Mouse (Mus musculus) layer of hippocampus, adult 8-10 months (tissue): ENCODE data around the gene Nubpl. TPM values are rescaled to one million over a fixed set of nuclear protein-coding genes. Genes with fewer than 3 reads are reported as not detected.

Source experiments
- DNase-seq, 2 experiments: peaks; one replicate each; pipeline ENCODE4 v3.0.0; 2022; ENCODE audit warnings: low spot score in 2 of 2
- total RNA-seq, 4 experiments: library from RNA; stranded (reverse); gene quantifications; 2 replicates each; pipeline ENCODE4 v1.2.4; 2022

Gene Nubpl
- total RNA-seq, 4 experiments from 2014 or later = 4.0 to 5.1 (median 4.9) TPM

- no peak for DNase-seq
Observed at GRCm38 (mm10) chr12:52242712-52243111, 145.2 kb downstream of the Nubpl start.

- DNase-seq = no peak
Observed at GRCm38 (mm10) chr12:52247438-52247837, 149.9 kb downstream of the Nubpl start.

- DNase-seq = no peak
Observed at GRCm38 (mm10) chr12:52248531-52248930, 151.0 kb downstream of the Nubpl start.

GRCm38 (mm10) chr12:52254089-52254488 is 156.6 kb downstream of the Nubpl start:
- DNase-seq = no peak

DNA sequence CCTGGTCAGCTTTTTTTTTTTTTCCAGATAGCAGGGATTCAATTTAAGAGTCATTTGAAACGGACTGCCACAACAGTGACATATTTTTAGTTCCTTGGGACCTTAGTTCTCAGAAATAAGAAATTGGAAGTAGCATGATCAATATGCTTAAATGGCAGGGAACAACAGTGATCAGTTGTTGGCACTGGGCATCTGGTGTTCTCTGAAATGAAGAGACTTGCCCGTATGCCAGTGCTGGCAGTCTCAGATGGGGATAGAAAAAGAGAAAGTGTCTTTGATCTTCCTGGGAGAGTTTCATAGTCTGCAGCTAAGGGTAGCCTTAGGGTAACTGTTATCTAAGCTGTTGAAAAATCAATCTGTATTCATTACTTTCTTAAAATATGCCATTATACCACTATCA is 170.6 kb downstream of the Nubpl start:
- DNase-seq = peak; percentile 11 to 26

GRCm38 (mm10) chr12:52272828-52273227 is 175.3 kb downstream of the Nubpl start:
- no peak for DNase-seq

DNA sequence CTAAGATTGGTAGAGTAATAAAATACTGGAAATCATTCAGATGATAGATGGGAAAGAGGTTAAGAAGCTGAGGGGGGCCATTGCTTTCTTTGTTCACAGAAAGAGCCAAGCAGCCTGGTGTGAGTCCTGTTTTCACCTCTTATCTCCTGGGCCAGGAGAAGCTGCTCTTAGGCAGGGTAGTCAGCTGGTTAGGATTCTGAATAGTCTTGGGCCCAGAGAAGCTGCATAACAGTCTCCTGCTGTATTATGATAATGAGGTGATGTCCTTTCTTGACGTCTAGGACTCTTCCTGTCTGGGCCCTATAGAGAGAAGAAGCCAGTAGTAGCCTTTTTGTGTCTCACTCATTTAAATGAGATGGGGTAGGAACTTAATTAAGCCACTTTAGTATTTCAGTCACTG is 178.8 kb downstream of the Nubpl start:
- DNase-seq = no peak

DNA sequence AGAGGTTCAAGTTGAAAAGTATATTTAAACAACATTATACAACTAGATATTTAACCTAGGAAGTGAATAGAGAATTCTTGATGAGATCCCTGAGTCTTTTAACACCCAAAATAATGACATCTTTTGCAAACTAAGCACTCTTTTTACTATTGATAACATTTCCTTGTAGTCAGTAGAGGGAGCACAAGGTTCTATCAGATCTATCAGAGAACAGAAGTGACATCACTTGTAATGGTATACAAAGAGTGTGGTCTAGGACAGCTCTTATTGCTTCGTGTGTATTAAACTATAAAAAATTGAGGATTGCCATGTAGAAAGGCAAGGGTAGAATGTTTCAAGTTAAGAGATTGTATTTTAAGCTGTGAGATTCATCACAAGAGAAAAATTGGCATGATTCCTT is 183.7 kb downstream of the Nubpl start:
- DNase-seq = no peak

- DNase-seq = no peak
Observed at GRCm38 (mm10) chr12:52284471-52284870, 186.9 kb downstream of the Nubpl start.

- no peak for DNase-seq
Observed at GRCm38 (mm10) chr12:52286802-52287201, 189.3 kb downstream of the Nubpl start.

DNA sequence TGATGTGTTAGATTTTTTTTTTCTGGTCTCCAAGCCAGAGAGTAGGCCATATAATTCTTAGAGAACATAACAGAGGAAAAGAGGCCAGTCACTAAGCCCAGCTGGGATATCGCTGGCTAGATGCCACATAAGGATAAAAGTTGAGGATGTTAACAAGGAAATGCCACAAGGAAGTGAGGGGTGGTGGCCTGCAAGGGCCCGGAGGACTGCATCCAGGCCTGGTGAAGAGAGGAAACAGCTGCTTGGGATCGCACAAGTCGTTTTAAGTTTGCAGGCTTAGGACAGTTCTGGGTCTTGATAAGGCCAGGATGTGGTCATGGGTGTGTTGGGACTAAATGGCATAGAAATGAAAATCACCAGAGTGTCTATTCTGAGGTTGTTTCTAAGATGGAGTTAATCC is 191.0 kb downstream of the Nubpl start:
- no peak for DNase-seq

GRCm38 (mm10) chr12:52288941-52289567 is 191.5 kb downstream of the Nubpl start:
- DNase-seq = no peak

DNA sequence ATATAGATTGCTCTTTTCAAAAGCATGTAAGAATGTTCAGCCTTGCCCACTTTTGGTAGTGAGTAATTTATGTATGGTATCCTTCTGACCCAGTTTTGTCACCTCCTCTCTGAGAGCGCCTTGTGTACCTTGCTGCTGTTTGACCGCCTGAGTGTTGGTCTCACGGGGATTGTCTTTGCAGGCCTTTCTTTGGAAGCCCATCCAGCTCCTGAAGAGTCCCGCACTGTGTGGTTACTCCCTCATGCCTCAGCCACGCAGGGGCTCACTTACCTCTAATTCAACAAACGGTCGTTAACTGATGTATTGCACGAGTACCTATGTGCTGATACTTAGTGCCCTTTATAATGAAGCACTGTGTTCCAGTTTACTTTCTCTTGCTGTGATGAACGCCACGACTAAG is 192.1 kb downstream of the Nubpl start:
- no peak for DNase-seq

- no peak for DNase-seq
Observed at GRCm38 (mm10) chr12:52293931-52294330, 196.4 kb downstream of the Nubpl start.

DNA sequence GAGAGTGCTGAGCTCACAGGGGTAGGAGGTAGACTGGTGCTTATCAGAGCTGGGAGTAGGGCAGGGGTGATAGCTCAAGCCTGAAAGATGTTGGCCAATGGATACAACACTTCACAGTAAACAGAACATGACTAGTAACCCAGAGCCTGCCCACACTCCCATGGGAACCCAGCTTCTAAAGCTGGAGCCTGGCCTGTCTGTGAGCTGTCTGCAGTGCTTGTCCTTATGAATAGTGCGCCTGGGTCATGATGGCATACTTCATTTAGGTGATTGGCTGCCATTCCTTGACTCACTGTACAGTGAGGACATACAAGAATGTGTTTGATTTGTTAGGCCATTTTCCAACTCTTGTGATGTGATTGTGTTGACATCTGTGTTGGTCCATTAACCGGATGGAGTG is 200.5 kb downstream of the Nubpl start:
- DNase-seq = no peak

- DNase-seq = no peak
Observed at GRCm38 (mm10) chr12:52298683-52299082, 201.1 kb downstream of the Nubpl start.

DNA sequence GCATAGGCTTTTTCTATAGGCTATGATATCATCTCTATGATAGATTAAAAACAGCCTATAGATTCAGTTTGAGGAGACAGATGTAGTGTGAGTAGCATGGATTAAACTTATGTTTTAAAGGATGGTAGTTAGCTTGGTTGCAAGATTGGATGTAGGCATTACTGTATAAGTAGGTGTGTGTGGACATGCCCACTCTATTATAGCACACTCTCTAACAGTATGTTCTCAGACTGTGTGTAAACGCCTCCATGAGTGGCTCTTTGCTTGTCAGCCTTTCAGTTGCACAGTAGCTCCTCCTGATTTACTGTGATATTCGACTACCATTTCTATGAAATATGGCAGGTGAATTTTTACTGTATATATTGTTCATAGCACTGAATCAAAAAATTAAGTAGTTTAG is 205.4 kb downstream of the Nubpl start:
- no peak for DNase-seq

- no peak for DNase-seq
Observed at GRCm38 (mm10) chr12:52306348-52306747, 208.8 kb downstream of the Nubpl start.

DNA sequence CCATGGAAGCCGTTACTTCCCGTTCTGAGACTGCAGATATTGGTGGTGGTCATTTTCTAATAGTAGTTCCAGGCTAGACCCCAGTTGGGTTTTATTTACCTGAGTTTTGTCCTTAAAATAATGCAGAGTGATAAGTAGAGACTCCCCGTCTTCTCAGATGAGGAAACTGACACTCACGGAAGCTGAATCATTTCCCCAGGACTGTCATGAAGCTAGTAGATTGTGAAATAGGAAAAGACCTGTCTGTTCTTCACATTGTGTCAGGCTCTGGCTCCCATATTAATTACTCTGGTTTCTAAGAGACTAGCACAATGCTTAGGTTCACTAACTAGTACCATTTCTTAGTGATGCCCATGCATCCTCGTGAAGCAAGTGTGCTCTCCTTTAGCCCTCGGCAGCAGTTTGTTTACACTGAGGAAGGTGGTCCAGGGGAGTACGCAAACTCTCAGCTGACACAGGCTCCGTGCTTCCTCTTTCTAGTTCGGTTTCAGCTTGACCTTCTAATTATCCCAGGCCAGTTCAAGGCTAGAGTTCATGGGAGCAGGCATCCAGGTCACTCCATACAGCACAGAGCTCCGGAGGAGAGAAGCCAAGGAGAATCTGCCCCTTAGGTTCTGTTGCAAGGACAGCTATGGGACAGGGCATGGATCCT is 209.9 kb downstream of the Nubpl start:
- DNase-seq = no peak

GRCm38 (mm10) chr12:52308628-52309027 is 211.1 kb downstream of the Nubpl start:
- no peak for DNase-seq

DNA sequence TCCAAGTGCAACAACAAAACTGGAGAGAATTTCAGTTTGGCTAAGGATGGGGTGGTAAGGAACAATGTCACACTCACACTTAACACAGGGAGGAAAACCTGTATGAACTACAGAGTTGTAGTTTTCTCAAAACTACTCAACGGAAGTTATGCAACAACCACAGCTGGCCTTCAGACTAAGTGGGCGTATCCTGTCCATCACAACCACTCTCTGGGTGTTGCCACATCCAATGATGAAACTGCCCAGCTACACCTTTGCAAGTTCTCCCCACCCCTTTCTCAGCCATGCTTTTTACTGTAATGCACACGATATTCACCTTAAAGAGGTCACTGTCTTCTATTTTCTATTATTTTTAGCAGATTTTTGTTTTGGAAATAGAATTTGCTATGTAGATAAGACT is 217.3 kb downstream of the Nubpl start:
- DNase-seq = no peak

- DNase-seq = no peak
Observed at GRCm38 (mm10) chr12:52317635-52318034, 220.1 kb downstream of the Nubpl start.

DNA sequence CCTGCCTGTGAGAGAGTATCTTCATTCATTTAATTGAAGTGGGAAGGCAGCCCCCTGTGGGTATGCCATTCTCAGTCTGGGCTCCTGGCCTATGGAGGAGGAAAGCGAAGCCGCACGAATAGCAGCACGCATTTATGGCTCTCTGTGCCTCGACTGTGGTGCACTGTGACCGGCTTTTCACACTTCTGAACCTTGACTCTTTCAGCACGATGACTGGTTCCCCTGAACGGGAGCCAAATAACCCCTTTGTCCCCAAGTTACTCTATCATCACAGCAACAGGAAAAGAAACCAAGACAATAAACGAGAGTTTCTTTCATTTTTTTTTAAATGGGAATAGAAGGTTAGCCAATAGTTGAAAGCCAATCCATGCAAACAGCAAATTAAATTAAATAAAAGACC is 220.9 kb downstream of the Nubpl start:
- DNase-seq = no peak
